Mouse (Mus musculus): Measurements from ENCODE around the gene Pde10a. TPM values are rescaled to one million over a fixed set of nuclear protein-coding genes. Genes with fewer than 3 reads are reported as not detected.

Pde10a gene
- total RNA-seq, 2 experiments from 2014 or later: 0.07 to 0.27 TPM

DNA sequence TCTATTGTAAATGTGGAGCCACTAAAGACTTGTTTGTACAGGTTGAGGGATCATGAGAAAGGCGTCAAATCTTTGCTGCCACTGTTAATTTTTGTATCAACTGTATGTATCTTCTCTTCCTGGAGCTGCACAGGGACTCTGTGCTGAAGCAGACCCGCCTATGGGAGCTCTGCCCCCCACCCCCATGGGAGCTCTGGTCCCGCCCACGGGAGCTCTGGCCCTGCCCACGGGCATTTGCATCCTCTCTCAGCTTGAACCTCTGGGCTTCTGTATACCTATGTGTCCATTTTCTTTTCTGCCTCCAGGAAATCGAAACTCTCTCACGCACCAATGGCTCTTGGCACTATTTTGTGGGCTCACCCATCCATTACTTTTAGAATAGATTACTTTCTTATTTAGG lies 203.5 kb downstream of the Pde10a start:
- no peak for ATAC-seq (ENCODE audit: poor library complexity, severe bottlenecking)

- no peak for ATAC-seq (ENCODE audit: poor library complexity, severe bottlenecking)
Observed at GRCm38 (mm10) chr17:8729808-8730207, 204.6 kb downstream of the Pde10a start.

DNA sequence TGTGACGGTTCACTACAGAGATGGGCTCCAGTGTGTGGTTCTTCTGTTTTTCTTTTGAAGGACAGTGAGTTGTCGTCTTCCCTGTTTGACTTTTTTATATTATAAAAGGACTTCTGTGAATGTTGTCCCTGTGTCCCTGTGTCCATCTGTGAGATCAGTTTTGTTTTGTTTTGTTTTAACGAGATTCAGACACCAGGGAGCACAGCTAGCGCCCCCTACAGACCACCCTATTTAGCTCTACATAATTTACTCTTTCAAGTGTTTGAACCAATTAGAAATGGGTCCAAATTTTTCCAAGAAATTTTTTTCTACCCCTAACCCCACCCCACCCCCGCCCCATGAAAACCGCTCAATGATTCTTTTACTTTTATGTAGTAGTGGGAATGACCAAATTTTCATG lies 205.9 kb downstream of the Pde10a start:
- no peak for ATAC-seq (ENCODE audit: poor library complexity, severe bottlenecking)

DNA sequence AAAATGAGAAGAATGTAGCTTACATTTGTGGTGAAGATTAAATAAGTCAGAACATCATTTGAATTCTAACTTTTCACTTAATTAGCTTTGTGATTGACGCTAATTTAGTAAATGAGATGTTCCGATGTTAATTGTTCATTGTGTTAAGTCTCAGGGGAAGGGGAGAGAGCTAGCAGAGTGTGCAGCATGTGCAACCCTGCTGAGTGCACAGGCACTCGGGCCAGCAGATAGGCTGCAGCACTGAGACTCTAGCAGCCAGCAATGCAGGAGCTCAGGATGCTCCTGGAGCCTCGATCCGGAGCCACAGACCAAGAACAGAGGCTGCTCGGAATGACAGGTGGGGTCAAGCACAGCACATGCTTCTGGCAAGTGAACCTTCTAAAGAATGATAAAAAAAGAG lies 211.1 kb downstream of the Pde10a start:
- no peak for ATAC-seq (ENCODE audit: poor library complexity, severe bottlenecking)

- ATAC-seq (ENCODE audit: poor library complexity, severe bottlenecking): no peak
Observed at GRCm38 (mm10) chr17:8742772-8743171, 217.6 kb downstream of the Pde10a start.

GRCm38 (mm10) chr17:8745334-8745733 lies 220.2 kb downstream of the Pde10a start:
- no peak for ATAC-seq (ENCODE audit: poor library complexity, severe bottlenecking)

GRCm38 (mm10) chr17:8749426-8749825 lies 224.3 kb downstream of the Pde10a start:
- no peak; the same call in 1 of the 2 replicates for ATAC-seq (ENCODE audit: poor library complexity, severe bottlenecking)

DNA sequence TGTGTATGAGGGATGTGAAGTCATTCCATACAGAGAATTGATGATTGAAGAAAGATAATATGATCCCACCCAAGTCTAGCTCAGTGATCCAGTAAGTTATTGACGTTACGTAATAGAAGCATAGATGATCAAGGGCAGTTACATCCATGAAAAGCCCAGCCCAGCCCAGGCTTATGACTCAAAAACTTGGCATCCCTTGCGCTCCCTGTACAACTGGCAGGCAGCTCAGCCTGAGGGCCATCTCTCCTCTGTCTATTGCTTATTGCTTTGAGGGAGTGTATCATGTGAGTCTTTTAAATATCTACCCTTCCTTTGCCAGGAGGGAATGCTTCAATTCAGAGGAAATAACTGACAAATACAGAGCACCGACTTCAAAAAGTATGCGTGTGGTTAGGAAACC lies 232.4 kb downstream of the Pde10a start:
- no peak for ATAC-seq (ENCODE audit: poor library complexity, severe bottlenecking)

GRCm38 (mm10) chr17:8763248-8763647 lies 238.1 kb downstream of the Pde10a start:
- no peak for ATAC-seq (ENCODE audit: poor library complexity, severe bottlenecking)

DNA sequence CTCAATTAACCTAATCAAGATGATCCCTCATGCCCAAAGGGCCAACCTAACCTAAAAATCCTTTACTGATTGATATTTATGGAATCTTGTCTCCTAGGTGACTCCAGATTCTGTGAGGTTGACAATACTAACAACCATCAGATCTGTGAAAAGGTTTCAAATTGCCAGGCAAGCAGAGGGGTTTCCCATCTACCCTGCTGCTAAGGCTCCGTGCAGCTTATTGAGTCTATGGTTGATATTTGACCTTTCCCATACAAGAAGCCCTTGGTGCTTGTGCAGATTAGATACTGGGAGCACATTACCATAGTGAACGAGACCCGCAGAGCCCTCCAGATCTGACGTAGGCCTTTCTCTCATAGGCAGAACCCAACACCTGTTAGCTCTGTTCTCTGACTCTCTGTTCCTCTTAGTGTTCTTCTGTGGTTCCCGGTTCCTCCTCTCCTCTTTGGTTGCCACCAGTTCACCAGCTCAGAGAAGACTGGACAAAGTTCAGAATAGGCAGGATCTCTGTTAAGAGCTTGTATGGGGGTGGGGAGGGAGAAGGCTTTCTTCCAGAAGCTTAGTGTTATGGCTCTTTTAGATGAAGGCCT lies 240.9 kb downstream of the Pde10a start:
- ATAC-seq (ENCODE audit: poor library complexity, severe bottlenecking): peak; percentile 56; the same call in 1 of the 2 replicates

DNA sequence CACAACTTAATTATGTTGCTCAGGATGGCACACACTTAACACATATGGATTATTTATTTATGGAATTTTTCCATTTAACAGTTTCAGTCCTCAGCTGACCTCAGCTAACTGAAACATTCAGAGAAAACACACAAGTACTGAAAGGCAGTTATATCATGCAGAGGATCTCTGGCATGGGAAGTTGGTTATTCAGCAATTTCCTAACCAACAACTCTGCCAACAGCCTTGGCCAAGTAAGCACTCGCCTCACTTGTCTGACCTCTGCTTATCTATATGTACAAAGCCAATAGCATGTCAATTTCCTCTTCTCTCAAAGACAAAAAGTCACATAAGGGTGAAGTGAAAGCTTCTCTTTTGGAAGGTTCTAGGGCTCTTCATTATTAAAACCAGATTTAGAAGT lies 244.0 kb downstream of the Pde10a start:
- no peak for ATAC-seq (ENCODE audit: poor library complexity, severe bottlenecking)

GRCm38 (mm10) chr17:8773391-8773790 lies 248.2 kb downstream of the Pde10a start:
- ATAC-seq (ENCODE audit: poor library complexity, severe bottlenecking): no peak

GRCm38 (mm10) chr17:8774301-8774700 lies 249.1 kb downstream of the Pde10a start:
- no peak for ATAC-seq (ENCODE audit: poor library complexity, severe bottlenecking)

DNA sequence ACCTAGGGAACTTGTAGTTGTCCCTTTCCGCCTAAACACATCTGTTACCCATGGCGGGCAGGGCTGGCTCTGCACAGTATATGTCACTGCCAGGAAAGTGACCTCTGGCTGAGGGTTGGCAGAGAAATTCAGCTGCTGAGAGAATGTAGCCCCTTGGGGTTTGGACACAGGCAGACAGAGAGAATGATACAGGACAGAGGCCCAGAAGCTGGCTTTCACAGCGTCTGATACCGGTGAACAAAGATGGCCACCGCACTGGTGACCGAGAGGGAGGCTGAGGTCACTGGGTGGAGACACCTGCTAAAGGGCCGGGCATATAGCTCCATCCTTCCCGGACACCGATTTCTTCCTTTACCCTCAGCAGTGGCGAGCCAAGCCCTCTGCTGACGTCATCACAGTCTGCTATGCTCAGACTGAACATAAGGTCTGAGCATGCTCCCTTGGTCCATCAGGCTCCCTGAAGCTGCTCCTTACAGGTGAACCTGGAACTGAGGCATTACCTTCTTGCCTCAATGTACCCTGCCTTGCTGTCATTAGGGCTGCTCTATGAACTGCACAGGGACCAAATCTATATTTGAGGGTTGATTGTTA lies 250.5 kb downstream of the Pde10a start:
- no peak for ATAC-seq (ENCODE audit: poor library complexity, severe bottlenecking)

GRCm38 (mm10) chr17:8777710-8778109 lies 252.5 kb downstream of the Pde10a start:
- no peak for ATAC-seq (ENCODE audit: poor library complexity, severe bottlenecking)

GRCm38 (mm10) chr17:8778839-8779238 lies 253.7 kb downstream of the Pde10a start:
- no peak for ATAC-seq (ENCODE audit: poor library complexity, severe bottlenecking)

DNA sequence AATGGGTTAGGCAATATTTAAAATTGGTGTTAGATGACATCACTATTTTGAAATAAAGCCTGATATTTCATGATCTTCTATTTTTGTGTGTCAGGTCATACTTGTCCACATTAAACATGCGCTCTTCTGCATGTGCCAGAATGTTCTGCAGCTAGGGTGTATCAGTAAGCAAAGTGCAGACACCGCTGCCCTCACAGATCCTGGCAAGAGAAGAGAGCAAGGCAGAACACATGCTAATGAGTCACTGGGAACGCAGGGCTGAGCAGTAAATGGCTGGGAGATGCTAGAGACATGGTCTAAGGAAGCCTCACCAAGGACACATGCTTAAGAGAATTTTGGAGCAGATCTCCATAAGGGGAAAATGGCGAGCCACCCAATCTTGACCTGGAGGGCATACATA lies 255.3 kb downstream of the Pde10a start:
- no peak for ATAC-seq (ENCODE audit: poor library complexity, severe bottlenecking)

DNA sequence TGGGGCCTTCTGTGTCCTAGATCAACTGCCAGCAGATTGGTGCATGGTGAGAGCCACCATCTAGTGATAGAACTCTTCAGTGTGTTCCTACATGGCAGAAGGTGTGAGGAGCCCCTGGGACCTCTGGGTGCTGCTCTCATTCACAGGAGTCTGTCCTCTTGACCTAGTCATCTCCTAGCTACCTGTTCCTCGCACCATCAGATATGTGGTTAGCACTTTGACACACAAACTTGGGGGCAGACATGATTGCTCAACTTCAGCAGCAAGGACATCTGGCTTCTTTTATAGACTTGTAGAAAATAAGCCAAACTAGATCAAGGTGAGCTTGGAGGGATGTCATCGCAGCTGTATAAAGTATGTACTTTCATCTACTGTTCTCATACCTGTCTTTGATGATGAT lies 255.9 kb downstream of the Pde10a start:
- no peak for ATAC-seq (ENCODE audit: poor library complexity, severe bottlenecking)

DNA sequence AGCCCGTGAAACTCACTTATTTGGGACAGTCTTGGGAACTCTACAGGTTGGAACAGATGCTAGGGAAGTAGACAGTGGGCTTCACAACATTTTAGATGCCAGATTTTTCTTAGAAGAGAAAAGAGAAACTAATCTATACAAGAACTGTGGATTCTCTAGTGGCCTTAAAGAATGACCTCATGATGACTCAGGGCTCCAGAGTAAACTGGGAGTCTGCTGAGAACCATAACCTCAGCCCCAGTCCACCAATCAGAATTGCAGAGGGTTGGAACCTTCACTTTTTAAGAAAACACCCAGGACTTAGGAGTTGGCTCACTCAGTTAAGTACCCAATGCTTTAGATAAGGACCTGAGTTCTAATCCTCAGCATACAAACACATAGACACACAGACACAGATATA lies 256.4 kb downstream of the Pde10a start:
- no peak for ATAC-seq (ENCODE audit: poor library complexity, severe bottlenecking)

- ATAC-seq (ENCODE audit: poor library complexity, severe bottlenecking): no peak
Observed at GRCm38 (mm10) chr17:8785908-8786307, 260.7 kb downstream of the Pde10a start.

- ATAC-seq (ENCODE audit: poor library complexity, severe bottlenecking): peak; percentile 63
Observed at GRCm38 (mm10) chr17:8786484-8786883, 261.3 kb downstream of the Pde10a start.

DNA sequence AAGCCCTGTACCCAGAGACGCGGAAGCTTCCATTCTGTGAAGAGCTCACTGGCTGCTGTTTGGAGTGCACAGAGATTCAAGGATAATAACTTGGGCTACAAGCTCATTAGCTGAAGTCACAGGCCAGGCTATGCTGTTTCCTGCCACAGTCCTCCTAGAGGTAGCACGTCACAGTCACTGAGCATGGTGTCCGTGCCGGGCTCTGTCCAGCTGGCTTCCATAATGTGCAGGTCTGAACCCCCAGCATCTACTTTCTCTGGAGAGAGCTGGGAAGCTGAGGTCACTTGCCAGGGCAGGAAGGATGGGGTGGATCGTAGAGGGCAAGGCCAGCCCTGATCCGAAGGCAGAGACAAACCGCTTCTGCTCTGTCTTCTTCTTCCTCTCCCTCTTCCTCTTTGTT lies 262.6 kb downstream of the Pde10a start:
- ATAC-seq (ENCODE audit: poor library complexity, severe bottlenecking): no peak

DNA sequence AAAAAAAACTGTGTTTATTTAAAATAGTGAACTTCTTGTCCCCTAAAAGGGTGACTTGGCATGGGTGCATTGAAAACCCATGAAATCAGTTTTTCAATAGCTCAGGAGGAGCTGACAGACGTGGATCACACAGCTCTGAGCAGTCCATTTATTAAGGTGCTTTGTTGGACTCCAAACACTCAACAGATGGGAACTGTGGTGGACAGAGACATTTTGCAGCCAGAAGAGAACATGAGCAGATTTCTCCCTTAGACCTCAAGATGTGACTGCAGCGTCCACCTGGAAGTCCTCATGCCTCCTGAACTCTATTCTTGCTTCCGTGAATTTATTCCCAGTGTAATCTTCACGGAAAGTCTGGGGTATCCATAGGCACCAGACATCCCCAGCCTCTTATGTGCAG lies 266.4 kb downstream of the Pde10a start:
- no peak for ATAC-seq (ENCODE audit: poor library complexity, severe bottlenecking)

Measured in megakaryocyte, adult 5-6 weeks (primary cell).